Mouse (Mus musculus) left cerebral cortex, adult 2 months (tissue): ENCODE results near the gene Naa16. TPM values are rescaled to one million over a fixed set of nuclear protein-coding genes. Genes with fewer than 3 reads are reported as not detected.
A peak's percentile ranks its signal among the peaks of the same experiment; 100 is the strongest.
"Not testable (repeated sequence)": the region's sequence is repeated elsewhere in the genome, so short reads cannot be mapped to it uniquely, and the experiment has no call there.

Experiments
- DNase-seq, 2 experiments: peaks; one replicate each; pipeline ENCODE4 v3.0.0; 2021 to 2022; ENCODE audit warnings: low spot score in 2 of 2, mixed read lengths in 1 of 2; ENCODE audit errors: extremely low spot score in 1 of 2
- H3K27ac ChIP-seq: fragments of 200-600 bp; 2 replicates; pipeline ENCODE4 v1.8.1; 2022
- H3K4me3 ChIP-seq: fragments of 200-600 bp; 2 replicates; pipeline ENCODE4 v1.8.1; 2022
- CTCF ChIP-seq: fragments of 200-600 bp; IDR thresholded peaks from 2 replicates; pipeline ENCODE4 v1.8.1; 2022; ENCODE audit warnings: antibody characterized with exemption, mild to moderate bottlenecking, moderate library complexity
- intact Hi-C: fragments of 180-260 bp; cut with DNase I; formaldehyde crosslinking; loops from one replicate; pipeline ENCODE4 v1.15.1; 2025
- long read RNA-seq, 2 experiments: library from polyadenylated mRNA; stranded (forward); transcript quantifications; one replicate each; pipeline ENCODE4 v2.0.0; 2021; ENCODE audit warnings: borderline mapping rate in 2 of 2
- total RNA-seq, 2 experiments: library from RNA; stranded (reverse); gene quantifications; 2 replicates each; pipeline ENCODE4 v1.2.3; 2021

The Naa16 gene
- 10 to 100 TPM; 12.4 to 15.9 TPM for total RNA-seq
- long read RNA-seq, experiment 1, full-length matches to known transcripts: 4 of 7 reads
- long read RNA-seq, experiment 1, partial matches to known transcripts: 1 of 7 reads
- long read RNA-seq, experiment 1, other reads (novel, unspliced or antisense): 2 of 7 reads
- long read RNA-seq, experiment 2, full-length matches to known transcripts: 2 of 5 reads
- long read RNA-seq, experiment 2, partial matches to known transcripts: 1 of 5 reads
- long read RNA-seq, experiment 2, other reads (novel, unspliced or antisense): 2 of 5 reads

- Histone ChIP-seq H3K27ac (peak within 1 kb of the TSS; percentile 95), H3K4me3 (peak within 1 kb of the TSS; percentile 73)
- peak; percentile 94 to 95 for DNase-seq
- intact Hi-C loops: loop anchor here (5.0 kb wide), 1 partner anchor 268 kb away; no protein-coding TSS in a partner anchor
- TF ChIP-seq CTCF: peak; percentile 49
These were observed at the start of gene Naa16 for GRCm38 (mm10) chr14:79390265-79390926. TSS of gene Naa16 (minus strand) at chr14:79390778.

DNA sequence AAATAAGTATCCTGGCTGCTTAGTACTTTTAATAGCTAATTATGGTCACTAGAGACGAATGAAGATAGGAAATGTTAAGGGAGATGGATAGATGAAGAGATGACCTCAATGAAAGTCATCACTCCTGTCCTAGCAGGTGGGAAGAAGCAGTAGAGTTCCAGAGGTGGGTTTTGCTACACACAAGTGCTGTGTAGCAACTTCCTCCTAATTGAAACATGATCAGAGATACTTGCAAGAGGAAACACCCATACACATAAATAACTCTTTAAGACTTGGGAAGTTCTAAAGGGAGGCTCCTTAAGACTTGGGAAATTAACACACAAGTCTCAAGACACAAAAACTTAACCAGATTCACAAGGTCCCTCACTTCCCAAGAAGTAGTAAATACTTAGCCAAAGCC lies 43.5 kb upstream of the Naa16 start:
- H3K4me3 ChIP-seq: no peak overlapping the region
- no peak overlapping the region for H3K27ac ChIP-seq
- intact Hi-C loops: no loop called here
- DNase-seq: no peak
- TF ChIP-seq CTCF: no peak

GRCm38 (mm10) chr14:79426730-79427365 lies 36.3 kb upstream of the Naa16 start:
- not testable (repeated sequence) for H3K27ac ChIP-seq, DNase-seq
- peak overlapping the region; percentile 55 for H3K4me3 ChIP-seq
- intact Hi-C loops: loop anchor here (2.0 kb wide), 1 partner anchor 24 kb away; the partner anchor contains the start of gene Kbtbd6

DNA sequence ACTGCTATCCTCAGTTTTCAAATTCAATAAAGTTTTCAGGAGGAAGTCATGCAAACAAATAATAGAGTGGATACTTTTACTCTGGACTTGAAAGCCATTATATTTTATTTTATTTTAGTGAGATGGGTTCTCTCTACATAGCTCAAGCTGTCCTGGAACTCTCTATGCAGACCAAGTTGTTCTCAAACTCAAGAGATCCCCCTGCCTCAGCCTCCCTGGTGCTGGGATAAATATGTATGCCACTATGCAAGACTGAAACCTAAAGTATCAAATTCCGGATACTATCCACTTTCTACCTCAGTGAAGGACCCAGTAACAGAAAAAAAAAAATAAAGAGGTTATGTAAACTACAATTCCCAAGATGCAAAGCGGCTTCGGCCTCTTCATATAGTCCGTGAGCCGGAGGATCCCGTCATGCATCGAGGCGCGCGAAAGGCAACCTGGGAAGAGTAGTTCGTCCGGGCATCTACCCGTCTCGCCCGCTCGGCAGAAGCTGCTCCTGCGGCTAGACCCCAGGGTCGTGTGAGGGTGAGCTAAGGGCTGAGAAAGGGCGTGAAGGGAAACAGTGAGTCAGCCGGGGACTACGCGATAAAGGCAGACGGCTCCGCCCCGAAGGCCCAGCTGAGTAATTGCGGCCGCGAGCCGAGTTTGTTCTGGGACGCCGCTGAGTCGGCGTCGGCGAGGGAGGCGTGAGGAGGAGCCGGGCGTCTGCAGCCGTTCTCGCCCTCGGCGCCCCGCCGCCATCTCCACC lies 35.6 kb upstream of the Naa16 start, which contains the start of gene Kbtbd7:
Gene Kbtbd7, plus strand, starts transcription at position 533 of the 751 bp plus-strand sequence.
- intact Hi-C loops: loop anchor here (2.0 kb wide), 1 partner anchor 25 kb away; the partner anchor contains the start of gene Kbtbd6
- peak; percentile 87 to 93 for DNase-seq

GRCm38 (mm10) chr14:79420083-79420685 lies 29.6 kb upstream of the Naa16 start:
- no peak overlapping the region for H3K27ac ChIP-seq
- no peak for TF ChIP-seq CTCF
- DNase-seq: no peak
- no peak overlapping the region for H3K4me3 ChIP-seq
- intact Hi-C loops: loop anchor here (2.0 kb wide), 1 partner anchor 45 kb away; no protein-coding TSS in a partner anchor

More for the DNA sequence above, 35.6 kb upstream of the Naa16 start, which contains the start of gene Kbtbd7:
- Histone ChIP-seq H3K27ac (peak within 1 kb of the TSS; percentile 83), H3K4me3 (peak within 1 kb of the TSS; percentile 55)
- no peak for TF ChIP-seq CTCF

DNA sequence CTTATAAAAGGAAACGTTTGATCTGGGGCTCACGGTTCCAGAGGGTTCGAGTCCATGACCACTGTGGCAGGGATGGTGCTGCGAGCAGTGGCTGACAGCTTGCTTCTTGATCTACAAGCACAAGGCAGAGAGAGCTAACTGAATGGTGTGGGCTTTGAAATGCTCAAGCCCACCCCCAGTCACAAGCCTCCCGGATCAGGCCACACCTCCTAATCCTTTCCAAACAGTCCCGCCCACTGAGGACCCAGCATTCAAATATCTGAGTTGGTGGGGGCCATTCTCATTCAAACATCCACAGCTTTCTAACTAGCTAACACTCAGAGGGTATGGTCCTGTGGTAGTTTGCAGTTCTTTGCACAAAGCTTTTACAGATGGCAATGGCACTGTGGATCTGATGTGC lies 22.5 kb upstream of the Naa16 start:
- H3K27ac ChIP-seq: no peak overlapping the region
- no peak for TF ChIP-seq CTCF
- no peak for DNase-seq
- intact Hi-C loops: no loop called here
- H3K4me3 ChIP-seq: no peak overlapping the region

DNA sequence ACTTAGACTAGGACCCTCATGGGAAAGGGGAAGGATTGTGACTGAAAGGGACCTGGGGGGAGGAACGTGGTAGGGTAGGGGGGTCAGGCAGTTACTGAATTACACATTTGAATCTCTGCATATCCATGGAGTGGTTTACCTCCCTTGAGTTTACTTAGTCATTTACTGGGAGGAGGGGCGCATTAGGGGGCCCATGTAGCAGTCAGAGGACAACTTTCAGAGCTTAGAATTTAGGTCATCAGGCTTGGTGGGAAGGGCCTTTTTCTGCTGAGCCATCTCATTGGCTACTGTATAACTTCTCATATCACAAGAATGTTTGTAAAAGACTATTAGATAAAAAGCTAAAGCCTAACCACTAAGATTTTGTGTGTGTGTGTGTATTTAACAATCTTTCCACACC lies 20.1 kb upstream of the Naa16 start:
- TF ChIP-seq CTCF: no peak
- intact Hi-C loops: no loop called here
- Histone ChIP-seq H3K4me3 (no peak overlapping the region), H3K27ac (no peak overlapping the region)
- no peak for DNase-seq

DNA sequence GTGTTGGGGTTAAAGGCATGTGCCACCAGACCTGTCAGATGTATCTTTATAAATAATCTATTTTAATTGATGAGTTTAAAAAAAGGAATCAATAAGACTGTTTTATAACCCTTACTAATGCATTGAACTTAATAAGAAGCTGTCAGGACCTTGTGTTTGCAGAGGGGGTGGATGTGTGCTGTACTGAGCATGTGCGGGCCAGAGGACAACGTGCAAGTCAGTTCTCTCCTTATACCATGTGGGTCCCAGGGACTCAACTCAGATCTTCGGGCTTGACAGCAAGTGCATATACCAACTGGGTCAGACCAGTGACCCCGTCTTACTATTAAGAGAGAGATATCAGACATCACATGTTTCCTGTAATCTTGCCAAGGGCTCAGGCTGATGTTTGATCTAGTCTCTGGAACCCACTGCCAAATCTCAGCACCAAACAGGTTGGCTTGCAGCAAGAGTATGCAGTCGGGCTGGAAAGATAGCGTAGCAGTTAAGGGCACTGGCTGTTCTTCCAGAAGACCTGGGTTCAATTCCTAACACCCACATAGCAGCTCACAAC lies 18.8 kb upstream of the Naa16 start:
- Histone ChIP-seq H3K27ac (no peak overlapping the region), H3K4me3 (no peak overlapping the region)
- TF ChIP-seq CTCF: no peak
- no peak for DNase-seq
- intact Hi-C loops: no loop called here

DNA sequence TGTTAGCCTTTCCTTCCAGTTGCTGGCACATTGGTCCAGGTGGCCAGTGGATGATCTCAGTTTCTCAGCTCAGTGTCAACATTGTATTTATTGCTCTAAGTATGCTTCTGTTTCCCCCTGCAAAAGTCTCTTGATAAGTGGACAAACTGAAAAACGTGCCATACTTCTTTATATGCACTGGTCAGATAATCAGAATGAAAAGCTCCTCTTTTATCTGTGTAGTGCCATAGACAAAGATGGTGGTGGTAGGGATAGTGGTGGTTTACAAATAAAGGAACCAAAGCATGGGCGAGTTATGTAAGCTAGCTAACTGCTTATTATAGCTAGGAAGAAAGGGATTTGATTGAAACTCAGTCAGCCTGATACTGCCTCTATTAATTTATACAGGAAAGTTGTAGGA lies 17.1 kb upstream of the Naa16 start:
- DNase-seq: no peak
- Histone ChIP-seq H3K27ac (no peak overlapping the region), H3K4me3 (no peak overlapping the region)
- TF ChIP-seq CTCF: no peak
- intact Hi-C loops: no loop called here

GRCm38 (mm10) chr14:79397321-79398122 lies 6.9 kb upstream of the Naa16 start, which contains the start of gene Mtrf1:
TSS of gene Mtrf1 (plus strand) at chr14:79397772.
- intact Hi-C loops: no loop called here
- peak; percentile 63 to 66 for DNase-seq
- Histone ChIP-seq H3K4me3 (peak within 1 kb of the TSS; percentile 52), H3K27ac (peak within 1 kb of the TSS; percentile 96)
- peak; percentile 3 for TF ChIP-seq CTCF
